Mouse (Mus musculus): ENCODE measurements around the gene Tulp1.

GRCm38 (mm10) chr17:28404301-28404700 lies 39.3 kb upstream of the Tulp1 start:
- TF ChIP-seq POLR2A (IDR thresholded peaks at IDR 0.05; ENCODE audit: control insufficient read depth, low read depth, low read length) (no peak), CTCF (IDR thresholded peaks at IDR 0.05; ENCODE audit: control insufficient read depth, insufficient read depth, insufficient replicate concordance, low read depth, low read length) (no peak)
